Mouse (Mus musculus) neural tube, embryonic 13.5 days (tissue): ENCODE data around the gene Arl13b. TPM values are rescaled to one million over a fixed set of nuclear protein-coding genes. Genes with fewer than 3 reads are reported as not detected.
A peak's percentile ranks its signal among the peaks of the same experiment; 100 is the strongest.

Experiments
- ATAC-seq: fragments of 200-750 bp; cut with Nextera tagmentation; 2 replicates; pipeline ENCODE4 v1.8.0; 2017; ENCODE audit warnings: low read depth, mild to moderate bottlenecking, moderate TSS enrichment, moderate library complexity
- H3K27ac ChIP-seq: fragments of 300-500 bp; sonication (generic); replicated peaks from 2 replicates; pipeline ENCODE4 v1.5.1; 2015; ENCODE audit warnings: moderate library complexity, mild to moderate bottlenecking, inconsistent platforms
- H3K27me3 ChIP-seq: fragments of 300-500 bp; sonication (generic); 2 replicates; pipeline ENCODE4 v1.6.1; 2015; ENCODE audit warnings: mild to moderate bottlenecking, inconsistent platforms
- H3K36me3 ChIP-seq: fragments of 300-500 bp; sonication (generic); 2 replicates; pipeline ENCODE4 v1.6.1; 2015; ENCODE audit warnings: mild to moderate bottlenecking, inconsistent platforms
- H3K4me1 ChIP-seq: fragments of 300-500 bp; sonication (generic); replicated peaks from 2 replicates; pipeline ENCODE4 v1.6.1; 2015; ENCODE audit warnings: inconsistent platforms
- H3K4me2 ChIP-seq: fragments of 300-500 bp; sonication (generic); 2 replicates; pipeline ENCODE4 v1.6.1; 2015; ENCODE audit warnings: inconsistent platforms, mild to moderate bottlenecking, moderate library complexity
- H3K4me3 ChIP-seq: fragments of 300-500 bp; sonication (generic); 2 replicates; pipeline ENCODE4 v1.5.1; 2015; ENCODE audit warnings: mild to moderate bottlenecking, inconsistent platforms
- H3K9ac ChIP-seq: fragments of 300-500 bp; sonication (generic); 2 replicates; pipeline ENCODE4 v1.6.1; 2015; ENCODE audit warnings: moderate library complexity, mild to moderate bottlenecking, inconsistent platforms
- H3K9me3 ChIP-seq: fragments of 300-500 bp; sonication (generic); 2 replicates; pipeline ENCODE4 v1.6.1; 2016; ENCODE audit warnings: inconsistent platforms
- WGBS: fragments of 180-500 bp; shearing (Covaris S2); methylation state at CpG from one replicate; pipeline ENCODE4 v1.1.7; 2015; 5-methylcytosine and 5-hydroxymethylcytosine counted together
- polyA plus RNA-seq: library from polyadenylated mRNA; unstranded; fragments of >200 nt; fragmentation: Nextera tagmentation; extraction: Ambion mirVana; gene quantifications from 2 replicates; pipeline ENCODE4 v1.2.1, GENCODE M21; 2015

The Arl13b gene
- polyA plus RNA-seq, result 16.6 and 17.9 TPM in 2 replicates

GRCm38 (mm10) chr16:62846498-62847312 is at the start of gene Arl13b:
Arl13b (minus strand) TSS chr16:62847040.
- WGBS, result under 1% methylated on average over 52 of the region's 52 CpGs
- Histone ChIP-seq H3K9me3 (no peaks in the 10 kb centered on the region), H3K36me3 (no peaks in the 10 kb centered on the region), H3K9ac (peak within 1 kb of the TSS; percentile 89), H3K27me3 (no peaks in the 10 kb centered on the region), H3K4me1 (peaks cover 25% of the 10 kb centered on the region), H3K4me2 (peak within 1 kb of the TSS; percentile 88), H3K27ac (peak within 1 kb of the TSS; percentile 77), H3K4me3 (peak within 1 kb of the TSS; percentile 84)
- ATAC-seq, result peak; percentile 100

DNA sequence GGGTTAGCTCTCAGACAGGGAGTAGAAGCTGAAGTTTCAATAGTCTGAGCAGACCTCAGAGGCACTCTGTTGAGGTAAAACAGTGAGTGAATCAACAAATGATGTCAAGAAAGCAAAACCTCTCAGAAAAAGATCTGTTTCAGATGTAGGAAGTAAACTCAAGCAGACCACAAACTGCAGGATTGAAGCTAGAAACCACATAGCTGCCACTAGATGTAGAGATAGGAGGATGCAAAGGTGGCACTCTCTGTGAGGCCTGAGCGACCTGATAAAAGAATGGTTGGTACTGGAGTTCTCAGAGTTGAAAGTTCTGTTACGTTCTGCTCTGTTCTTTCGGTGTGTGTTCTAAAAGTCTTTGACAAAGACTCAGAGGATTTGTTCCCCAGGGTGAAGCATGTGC is 49.0 kb upstream of the Arl13b start:
- ATAC-seq, result no peak
- Histone ChIP-seq H3K27ac (no peak overlapping the region), H3K4me3 (no peak overlapping the region), H3K9ac (no peak overlapping the region), H3K27me3 (no peaks in the 10 kb centered on the region), H3K4me1 (no peaks in the 10 kb centered on the region), H3K36me3 (no peaks in the 10 kb centered on the region), H3K4me2 (no peak overlapping the region), H3K9me3 (no peaks in the 10 kb centered on the region)
- WGBS, result 83% methylated on average over 3 of the region's 3 CpGs

- H3K27me3 ChIP-seq, result no peaks in the 10 kb centered on the region
- H3K4me2 ChIP-seq, result no peak overlapping the region
- no peak overlapping the region for H3K27ac ChIP-seq
- H3K4me3 ChIP-seq, result no peak overlapping the region
- peaks cover 8% of the 10 kb centered on the region for H3K4me1 ChIP-seq
- no peaks in the 10 kb centered on the region for H3K36me3 ChIP-seq
- H3K9ac ChIP-seq, result no peak overlapping the region
- no peaks in the 10 kb centered on the region for H3K9me3 ChIP-seq
- ATAC-seq, result no peak
- whole genome bisulfite sequencing, result 69% methylated on average over 6 of the region's 6 CpGs
Observed at GRCm38 (mm10) chr16:62874065-62874464, 27.2 kb upstream of the Arl13b start.

DNA sequence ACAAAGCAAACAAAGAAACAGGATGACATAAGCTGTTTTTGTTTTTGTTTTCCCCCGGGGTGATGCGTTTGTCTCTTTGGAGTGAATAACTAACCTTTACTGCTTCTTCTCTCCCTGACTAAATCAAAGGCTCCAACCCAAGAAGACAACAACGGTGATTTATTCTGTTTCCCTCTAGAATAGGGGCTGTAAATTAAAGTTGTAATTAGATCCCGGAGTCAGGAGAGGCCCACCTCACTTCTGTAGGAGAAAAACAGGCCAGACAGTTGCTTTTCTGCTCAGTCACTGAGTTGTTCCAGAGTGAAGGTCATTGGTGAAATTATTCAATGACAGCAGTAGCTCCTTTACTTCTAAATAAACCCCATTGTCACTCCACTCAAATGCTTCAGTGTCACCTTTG is 26.3 kb upstream of the Arl13b start:
- Histone ChIP-seq H3K4me2 (no peak overlapping the region), H3K27ac (0 out of 2 replicates have a peak overlapping the region, but pooled peaks have one; percentile 0), H3K27me3 (no peaks in the 10 kb centered on the region), H3K4me3 (no peak overlapping the region), H3K4me1 (peaks cover 8% of the 10 kb centered on the region), H3K9ac (no peak overlapping the region), H3K9me3 (no peaks in the 10 kb centered on the region), H3K36me3 (no peaks in the 10 kb centered on the region)
- peak; percentile 65 for ATAC-seq
- WGBS, result 7% methylated on average over 4 of the region's 4 CpGs

DNA sequence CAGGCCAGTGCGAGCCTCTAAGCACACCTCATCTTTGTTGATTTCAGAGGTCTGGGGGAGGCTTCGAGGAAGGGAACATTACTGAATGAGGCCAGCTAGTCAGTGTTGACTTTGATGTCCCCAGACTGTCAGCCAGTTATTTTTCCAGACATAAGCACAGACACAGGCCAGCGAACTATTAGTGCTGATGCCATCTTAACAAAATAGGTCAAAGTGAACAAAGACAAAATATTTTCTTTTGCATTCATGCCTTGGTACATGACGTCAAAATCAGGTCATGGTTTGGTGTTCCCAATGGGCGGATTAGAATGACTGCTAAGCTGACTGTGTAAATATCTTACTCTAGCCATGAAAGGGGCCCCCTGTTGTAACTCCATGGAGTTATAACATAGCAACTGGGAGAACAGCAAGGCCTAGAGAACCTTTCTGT is 25.9 kb upstream of the Arl13b start:
- Histone ChIP-seq H3K4me3 (no peak overlapping the region), H3K27me3 (no peaks in the 10 kb centered on the region), H3K27ac (0 out of 2 replicates have a peak overlapping the region, but pooled peaks have one; percentile 0), H3K4me2 (no peak overlapping the region), H3K9me3 (no peaks in the 10 kb centered on the region), H3K9ac (no peak overlapping the region), H3K4me1 (peaks cover 8% of the 10 kb centered on the region), H3K36me3 (no peaks in the 10 kb centered on the region)
- peak; percentile 56 for ATAC-seq
- 32% methylated on average over 5 of the region's 5 CpGs for WGBS

DNA sequence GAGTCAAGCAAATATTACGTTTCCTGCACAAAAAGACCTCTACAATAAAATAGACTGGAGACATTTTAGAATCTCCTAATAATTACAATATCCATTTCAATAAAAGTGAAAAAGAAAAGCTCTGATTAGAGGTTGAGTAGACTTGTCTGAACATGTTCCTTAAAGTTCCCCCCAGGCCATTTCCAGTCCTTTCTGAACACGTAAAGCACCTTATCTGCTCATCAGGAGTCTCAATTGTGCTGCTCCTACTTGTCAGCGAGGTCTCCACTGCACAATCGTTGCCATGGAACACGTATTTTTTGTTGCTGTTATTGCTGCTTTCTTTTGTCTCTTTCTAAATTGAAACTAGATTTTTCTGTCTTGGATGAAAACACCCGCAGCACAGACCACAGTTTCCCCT is 14.6 kb upstream of the Arl13b start:
- 76% methylated on average over 6 of the region's 6 CpGs for WGBS
- Histone ChIP-seq H3K4me1 (no peaks in the 10 kb centered on the region), H3K9ac (no peak overlapping the region), H3K4me3 (no peak overlapping the region), H3K4me2 (no peak overlapping the region), H3K36me3 (no peaks in the 10 kb centered on the region), H3K27ac (no peak overlapping the region), H3K27me3 (no peaks in the 10 kb centered on the region), H3K9me3 (no peaks in the 10 kb centered on the region)
- ATAC-seq, result no peak

DNA sequence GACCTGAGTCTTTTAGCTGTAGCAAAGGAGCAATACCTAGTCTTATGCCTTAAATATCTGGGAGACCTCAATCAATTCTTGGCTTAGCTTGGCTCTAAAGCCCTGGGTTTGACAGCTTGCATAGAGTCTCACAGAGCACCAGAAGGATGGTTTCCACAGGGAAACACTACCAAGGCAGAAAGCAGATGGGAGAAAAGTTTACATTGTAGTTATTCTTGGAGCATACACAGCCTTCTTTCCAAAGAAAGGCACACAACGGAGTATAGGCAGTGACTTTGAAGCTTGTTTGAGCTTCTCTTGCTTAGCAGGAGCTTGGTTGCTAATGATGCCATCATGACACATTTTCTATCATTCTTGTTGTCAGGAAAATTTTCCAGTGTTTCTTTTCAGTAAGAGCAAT is 13.3 kb upstream of the Arl13b start:
- H3K9me3 ChIP-seq, result no peaks in the 10 kb centered on the region
- no peaks in the 10 kb centered on the region for H3K4me1 ChIP-seq
- ATAC-seq, result no peak
- H3K27me3 ChIP-seq, result no peaks in the 10 kb centered on the region
- H3K4me3 ChIP-seq, result no peak overlapping the region
- H3K27ac ChIP-seq, result no peak overlapping the region
- H3K9ac ChIP-seq, result no peak overlapping the region
- 90% methylated on average over 1 of the region's 1 CpGs for WGBS
- H3K4me2 ChIP-seq, result no peak overlapping the region
- no peaks in the 10 kb centered on the region for H3K36me3 ChIP-seq

DNA sequence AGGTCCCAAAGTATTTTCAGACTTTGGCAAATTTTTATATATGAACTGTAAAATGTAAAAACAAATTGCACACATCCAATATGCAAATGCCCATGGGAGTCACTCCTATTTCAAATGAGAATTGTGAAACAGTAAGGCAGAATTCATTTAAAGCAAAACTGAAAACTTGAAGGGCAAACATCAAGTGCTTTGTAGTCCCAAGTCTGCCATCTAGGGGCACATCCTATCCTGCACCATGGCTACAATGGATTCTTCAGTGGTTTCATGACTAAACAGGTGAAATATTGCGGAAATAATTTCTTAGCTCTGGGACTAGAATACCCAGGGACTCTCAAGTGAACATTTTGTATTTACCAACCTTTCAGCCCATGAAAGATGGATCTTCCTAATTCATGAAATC is 11.2 kb upstream of the Arl13b start:
- Histone ChIP-seq H3K36me3 (no peaks in the 10 kb centered on the region), H3K9ac (no peak overlapping the region), H3K4me2 (no peak overlapping the region), H3K4me3 (no peak overlapping the region), H3K27me3 (no peaks in the 10 kb centered on the region), H3K4me1 (peaks cover 7% of the 10 kb centered on the region), H3K27ac (no peak overlapping the region), H3K9me3 (no peaks in the 10 kb centered on the region)
- no peak for ATAC-seq
- WGBS, result 98% methylated on average over 1 of the region's 1 CpGs

DNA sequence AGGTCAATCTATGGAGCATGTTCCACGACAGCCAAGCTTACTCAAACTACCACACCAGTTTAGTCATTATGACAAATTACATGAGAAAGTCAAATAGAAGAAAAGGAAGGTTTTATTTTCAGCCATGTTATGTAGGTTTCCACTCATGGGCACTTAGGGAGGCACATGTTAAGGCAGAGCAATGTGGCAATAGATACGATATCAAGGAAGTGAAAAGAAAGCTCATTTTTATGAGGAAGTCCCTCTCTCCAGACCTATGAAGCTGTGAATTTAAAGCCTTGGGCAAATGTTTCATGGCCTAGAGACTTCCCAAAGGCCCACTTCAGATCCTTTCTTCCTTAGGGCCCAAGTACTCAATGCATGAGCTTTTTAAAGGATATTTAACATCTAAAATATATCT is 10.7 kb upstream of the Arl13b start:
- no peak overlapping the region for H3K27ac ChIP-seq
- no peak overlapping the region for H3K4me2 ChIP-seq
- no peaks in the 10 kb centered on the region for H3K36me3 ChIP-seq
- peaks cover 7% of the 10 kb centered on the region for H3K4me1 ChIP-seq
- WGBS, result 94% methylated on average over 2 of the region's 2 CpGs
- no peaks in the 10 kb centered on the region for H3K27me3 ChIP-seq
- ATAC-seq, result no peak
- no peak overlapping the region for H3K4me3 ChIP-seq
- no peak overlapping the region for H3K9ac ChIP-seq
- no peaks in the 10 kb centered on the region for H3K9me3 ChIP-seq

DNA sequence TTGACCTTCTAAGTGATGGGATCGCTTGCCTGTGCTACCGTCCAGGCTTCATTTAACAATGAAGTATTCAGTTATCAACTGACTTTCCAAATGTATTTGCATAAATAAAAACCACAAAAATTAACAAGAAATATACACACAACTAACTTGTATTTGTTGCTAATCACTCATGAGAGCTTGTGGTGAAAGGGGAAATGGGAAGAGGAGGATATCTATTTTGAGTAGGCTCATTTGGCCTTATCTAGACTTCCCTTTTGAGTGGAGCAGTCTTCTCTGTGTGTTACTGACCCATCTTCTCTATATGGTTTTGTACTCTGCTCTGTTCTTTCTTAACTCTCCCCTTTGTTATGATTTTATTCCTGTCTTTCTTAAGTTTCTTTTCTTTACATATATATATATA is 9.4 kb upstream of the Arl13b start:
- H3K9ac ChIP-seq, result no peak overlapping the region

DNA sequence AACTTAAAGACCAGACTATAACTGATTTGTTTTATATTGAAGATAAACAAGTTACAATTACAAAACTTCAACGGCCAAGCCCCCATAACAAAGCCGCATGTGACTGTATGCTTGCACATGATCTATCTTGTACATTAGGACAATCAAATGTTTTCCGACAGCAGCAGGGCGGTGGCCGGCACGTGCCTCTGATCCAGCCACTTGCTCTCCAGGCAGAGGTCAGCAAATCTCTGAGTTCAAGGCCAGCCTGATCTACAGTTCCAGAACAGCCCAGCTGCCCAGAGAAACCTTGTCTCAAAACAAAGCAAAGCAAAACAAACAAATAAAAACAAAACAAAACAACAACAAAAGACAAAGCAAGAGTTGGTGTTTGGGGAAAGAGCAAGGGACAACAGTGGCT is 8.5 kb upstream of the Arl13b start:
- no peak overlapping the region for H3K9ac ChIP-seq
- no peaks in the 10 kb centered on the region for H3K36me3 ChIP-seq
- no peak for ATAC-seq
- no peaks in the 10 kb centered on the region for H3K9me3 ChIP-seq
- H3K27ac ChIP-seq, result no peak overlapping the region
- H3K27me3 ChIP-seq, result no peaks in the 10 kb centered on the region
- H3K4me2 ChIP-seq, result 0 out of 2 replicates have a peak overlapping the region, but pooled peaks have one; percentile 20
- peaks cover 7% of the 10 kb centered on the region for H3K4me1 ChIP-seq
- no peak overlapping the region for H3K4me3 ChIP-seq
- 79% methylated on average over 6 of the region's 6 CpGs for WGBS

More for the DNA sequence above, 9.4 kb upstream of the Arl13b start:
- WGBS, result 84% methylated on average over 2 of the region's 2 CpGs
- Histone ChIP-seq H3K9me3 (no peaks in the 10 kb centered on the region), H3K4me2 (no peak overlapping the region), H3K27ac (no peak overlapping the region), H3K36me3 (no peaks in the 10 kb centered on the region), H3K4me1 (peaks cover 7% of the 10 kb centered on the region), H3K27me3 (no peaks in the 10 kb centered on the region), H3K4me3 (no peak overlapping the region)
- ATAC-seq, result no peak

DNA sequence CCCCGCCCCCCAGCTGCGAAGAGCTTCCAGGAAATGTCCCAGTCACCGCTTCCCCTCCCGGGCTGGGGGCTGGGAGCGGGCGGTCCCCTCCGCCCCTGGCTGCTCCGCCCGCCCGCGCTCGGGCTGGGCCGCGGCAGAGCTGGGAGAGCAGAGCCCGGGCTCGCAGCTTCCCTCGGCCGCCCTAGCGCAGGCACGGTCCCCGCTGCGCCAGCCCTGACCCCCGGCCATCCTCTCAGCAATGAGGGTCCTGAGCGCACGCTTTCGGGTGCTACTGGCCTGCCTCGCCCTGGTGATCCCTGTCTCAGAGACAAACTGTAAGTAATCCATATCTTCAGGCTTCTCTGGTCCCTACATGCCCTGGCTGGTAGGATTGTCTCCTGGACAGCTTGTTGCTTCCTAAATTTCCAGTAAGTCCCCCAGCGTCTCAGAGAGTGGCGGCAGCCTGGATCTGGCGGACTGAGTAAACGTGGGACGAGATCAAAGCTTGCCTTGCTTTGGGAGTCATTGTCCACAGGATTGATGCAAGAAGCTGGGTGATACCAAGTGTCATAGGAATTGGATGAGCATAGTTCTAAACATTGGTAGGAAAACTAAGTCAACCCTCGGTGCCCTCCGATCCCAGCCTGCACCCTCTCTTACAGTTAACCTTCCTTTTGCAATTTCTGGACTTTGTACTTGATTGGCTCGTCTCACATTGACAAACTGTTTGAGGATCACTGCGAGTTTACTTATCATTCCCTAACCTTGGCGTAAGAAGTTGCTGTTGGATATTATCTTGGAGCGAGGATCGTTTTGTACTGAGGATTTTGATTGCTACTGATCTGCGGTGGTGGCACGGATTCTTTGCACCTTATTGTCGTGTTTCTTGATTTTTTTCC is 7.6 kb upstream of the Arl13b start, which contains the start of gene Pros1:
Pros1 (plus strand) TSS at position 117 of the 878 bp plus-strand sequence.
- ATAC-seq, result peak; percentile 95
- H3K9me3 ChIP-seq, result no peaks in the 10 kb centered on the region
- peak within 1 kb of the TSS; percentile 59 for H3K27ac ChIP-seq
- no peaks in the 10 kb centered on the region for H3K36me3 ChIP-seq
- WGBS, result 4% methylated on average over 42 of the region's 42 CpGs
- no peaks in the 10 kb centered on the region for H3K27me3 ChIP-seq
- peaks cover 7% of the 10 kb centered on the region for H3K4me1 ChIP-seq
- peak within 1 kb of the TSS; percentile 93 for H3K4me2 ChIP-seq
- peak within 1 kb of the TSS; percentile 59 for H3K4me3 ChIP-seq
- peak within 1 kb of the TSS; percentile 84 for H3K9ac ChIP-seq
